Mouse (Mus musculus): ENCODE measurements around the gene Iqcf1. TPM values are rescaled to one million over a fixed set of nuclear protein-coding genes. Genes with fewer than 3 reads are reported as not detected.

The Iqcf1 gene
- polyA plus RNA-seq, 1 experiment from 2014 or later: not detected

DNA sequence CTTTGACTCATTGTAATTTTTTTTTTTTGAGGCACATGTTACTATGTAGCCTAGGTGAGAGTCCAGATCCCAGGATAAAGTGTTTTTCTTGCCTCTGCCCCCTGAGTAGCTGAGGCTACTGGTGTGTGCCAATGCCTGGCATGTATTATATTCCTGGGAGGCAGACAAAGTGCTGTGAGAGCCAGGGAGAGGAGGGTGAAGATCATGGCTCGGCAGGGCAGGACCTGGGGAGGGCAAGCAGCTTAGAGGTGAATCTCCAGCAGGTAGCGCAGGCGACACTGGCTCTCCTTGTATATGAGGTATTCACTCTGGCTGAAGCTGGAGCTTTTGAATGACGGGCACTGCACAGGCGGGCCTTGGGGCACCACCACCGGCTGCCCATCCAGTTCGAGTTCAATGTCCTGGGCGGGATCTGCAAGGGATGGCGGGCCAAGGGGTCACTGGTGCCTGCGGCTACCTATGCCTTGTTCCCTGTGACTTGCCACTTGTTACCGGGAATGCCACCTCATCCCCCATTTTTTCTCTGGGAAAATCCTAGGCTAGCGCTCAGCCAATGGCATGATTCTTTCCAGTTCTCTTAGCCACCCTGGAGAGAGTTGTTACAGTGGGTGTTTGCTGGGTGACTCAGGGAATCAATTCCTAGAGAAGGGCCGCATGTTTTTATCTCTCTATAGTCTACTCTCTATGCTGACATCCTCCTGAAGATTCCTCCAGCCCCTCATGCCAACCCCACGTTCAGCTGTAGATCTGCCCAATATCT is 28.6 kb upstream of the Iqcf1 start:
- H3K27ac ChIP-seq (replicated peaks; ENCODE audit: low read depth, low read length): no peak overlapping the region
- no peaks in the 10 kb centered on the region for H3K36me3 ChIP-seq (ENCODE audit: control insufficient read depth, insufficient read depth, low read length)
- no peak overlapping the region for H3K9ac ChIP-seq (replicated peaks; ENCODE audit: low read length)
- no peak overlapping the region for H3K4me3 ChIP-seq (replicated peaks; ENCODE audit: low read depth, low read length)
- no peak overlapping the region for H3K4me2 ChIP-seq (ENCODE audit: low read length)
- H3K9me3 ChIP-seq (ENCODE audit: control insufficient read depth, low read length): no peaks in the 10 kb centered on the region
- DNase-seq: no peak
- no peaks in the 10 kb centered on the region for H3K27me3 ChIP-seq (ENCODE audit: control insufficient read depth, insufficient read depth, low read length)
- no peak for ATAC-seq (ENCODE audit: low FRiP score, low TSS enrichment)
- 61% methylated on average over 14 of the region's 14 CpGs for WGBS
- peaks cover 4% of the 10 kb centered on the region; the same call in 1 of the 2 replicates for H3K4me1 ChIP-seq (ENCODE audit: control insufficient read depth, insufficient read depth, low read length)

GRCm38 (mm10) chr9:106471892-106472291 is 27.9 kb upstream of the Iqcf1 start:
- 0 out of 2 replicates have a peak, but pooled peaks cover 4% of the 10 kb centered on the region for H3K4me1 ChIP-seq (ENCODE audit: control insufficient read depth, insufficient read depth, low read length)
- H3K4me2 ChIP-seq (ENCODE audit: low read length): no peak overlapping the region
- no peak overlapping the region for H3K4me3 ChIP-seq (replicated peaks; ENCODE audit: low read depth, low read length)
- H3K9me3 ChIP-seq (ENCODE audit: control insufficient read depth, low read length): no peaks in the 10 kb centered on the region
- ATAC-seq (ENCODE audit: low FRiP score, low TSS enrichment): no peak
- 24% methylated on average over 5 of the region's 5 CpGs for WGBS
- DNase-seq: no peak
- H3K27ac ChIP-seq (replicated peaks; ENCODE audit: low read depth, low read length): no peak overlapping the region
- H3K27me3 ChIP-seq (ENCODE audit: control insufficient read depth, insufficient read depth, low read length): no peaks in the 10 kb centered on the region
- no peak overlapping the region for H3K9ac ChIP-seq (replicated peaks; ENCODE audit: low read length)
- H3K36me3 ChIP-seq (ENCODE audit: control insufficient read depth, insufficient read depth, low read length): no peaks in the 10 kb centered on the region

- Histone ChIP-seq H3K9me3 (ENCODE audit: control insufficient read depth, low read length) (no peaks in the 10 kb centered on the region), H3K4me3 (replicated peaks; ENCODE audit: low read depth, low read length) (no peak overlapping the region), H3K27ac (replicated peaks; ENCODE audit: low read depth, low read length) (no peak overlapping the region), H3K36me3 (ENCODE audit: control insufficient read depth, insufficient read depth, low read length) (no peaks in the 10 kb centered on the region), H3K27me3 (ENCODE audit: control insufficient read depth, insufficient read depth, low read length) (no peaks in the 10 kb centered on the region), H3K4me1 (ENCODE audit: control insufficient read depth, insufficient read depth, low read length) (0 out of 2 replicates have a peak, but pooled peaks cover 4% of the 10 kb centered on the region), H3K4me2 (ENCODE audit: low read length) (no peak overlapping the region), H3K9ac (replicated peaks; ENCODE audit: low read length) (no peak overlapping the region)
- DNase-seq (no peak), ATAC-seq (ENCODE audit: low FRiP score, low TSS enrichment) (no peak)
- 74% methylated on average over 4 of the region's 4 CpGs for WGBS
Observed at GRCm38 (mm10) chr9:106472321-106472720, 27.4 kb upstream of the Iqcf1 start.

- H3K4me2 ChIP-seq (ENCODE audit: low read length): no peak overlapping the region
- WGBS: 92% methylated on average over 16 of the region's 16 CpGs
- H3K4me3 ChIP-seq (replicated peaks; ENCODE audit: low read depth, low read length): no peak overlapping the region
- H3K9ac ChIP-seq (replicated peaks; ENCODE audit: low read length): no peak overlapping the region
- DNase-seq: no peak
- no peak overlapping the region for H3K27ac ChIP-seq (replicated peaks; ENCODE audit: low read depth, low read length)
- ATAC-seq (ENCODE audit: low FRiP score, low TSS enrichment): no peak
- no peaks in the 10 kb centered on the region for H3K27me3 ChIP-seq (ENCODE audit: control insufficient read depth, insufficient read depth, low read length)
- H3K36me3 ChIP-seq (ENCODE audit: control insufficient read depth, insufficient read depth, low read length): no peaks in the 10 kb centered on the region
- H3K9me3 ChIP-seq (ENCODE audit: control insufficient read depth, low read length): no peaks in the 10 kb centered on the region
- H3K4me1 ChIP-seq (ENCODE audit: control insufficient read depth, insufficient read depth, low read length): peaks cover 12% of the 10 kb centered on the region
Observed at GRCm38 (mm10) chr9:106473081-106473752, 26.6 kb upstream of the Iqcf1 start.

DNA sequence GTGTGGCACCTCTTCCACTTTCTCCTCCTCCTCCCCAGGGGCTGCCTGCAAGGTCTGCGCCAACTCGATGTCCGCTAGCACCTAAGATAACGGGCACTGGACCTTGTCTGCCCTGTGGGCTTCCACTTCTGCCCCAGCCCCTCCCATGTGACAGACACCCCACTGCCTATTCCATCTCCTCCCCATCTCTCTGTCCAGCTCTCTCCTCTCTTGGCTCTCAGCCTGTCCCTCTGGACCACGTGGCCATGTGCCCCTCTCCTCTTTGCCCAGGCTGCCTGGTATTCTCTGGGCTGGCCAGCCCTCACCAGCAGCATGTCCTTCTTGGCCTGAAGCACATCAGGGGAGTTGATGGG is 26.0 kb upstream of the Iqcf1 start:
- no peaks in the 10 kb centered on the region for H3K9me3 ChIP-seq (ENCODE audit: control insufficient read depth, low read length)
- no peaks in the 10 kb centered on the region for H3K27me3 ChIP-seq (ENCODE audit: control insufficient read depth, insufficient read depth, low read length)
- H3K36me3 ChIP-seq (ENCODE audit: control insufficient read depth, insufficient read depth, low read length): no peaks in the 10 kb centered on the region
- no peak overlapping the region for H3K27ac ChIP-seq (replicated peaks; ENCODE audit: low read depth, low read length)
- H3K9ac ChIP-seq (replicated peaks; ENCODE audit: low read length): 0 out of 2 replicates have a peak overlapping the region, but pooled peaks have one; percentile 20
- WGBS: 72% methylated on average over 5 of the region's 5 CpGs
- no peak for DNase-seq
- H3K4me3 ChIP-seq (replicated peaks; ENCODE audit: low read depth, low read length): no peak overlapping the region
- no peak for ATAC-seq (ENCODE audit: low FRiP score, low TSS enrichment)
- peaks cover 12% of the 10 kb centered on the region for H3K4me1 ChIP-seq (ENCODE audit: control insufficient read depth, insufficient read depth, low read length)
- H3K4me2 ChIP-seq (ENCODE audit: low read length): no peak overlapping the region

GRCm38 (mm10) chr9:106474456-106474855 is 25.3 kb upstream of the Iqcf1 start:
- Histone ChIP-seq H3K27ac (replicated peaks; ENCODE audit: low read depth, low read length) (no peak overlapping the region), H3K9me3 (ENCODE audit: control insufficient read depth, low read length) (no peaks in the 10 kb centered on the region), H3K4me1 (ENCODE audit: control insufficient read depth, insufficient read depth, low read length) (peaks cover 12% of the 10 kb centered on the region)

GRCm38 (mm10) chr9:106475046-106475445 is 24.7 kb upstream of the Iqcf1 start:
- ATAC-seq (ENCODE audit: low FRiP score, low TSS enrichment) (no peak), DNase-seq (no peak)
- WGBS: 63% methylated on average over 7 of the region's 7 CpGs

More at GRCm38 (mm10) chr9:106474456-106474855, 25.3 kb upstream of the Iqcf1 start:
- Histone ChIP-seq H3K27me3 (ENCODE audit: control insufficient read depth, insufficient read depth, low read length) (no peaks in the 10 kb centered on the region), H3K36me3 (ENCODE audit: control insufficient read depth, insufficient read depth, low read length) (no peaks in the 10 kb centered on the region), H3K9ac (replicated peaks; ENCODE audit: low read length) (0 out of 2 replicates have a peak overlapping the region, but pooled peaks have one; percentile 20), H3K4me3 (replicated peaks; ENCODE audit: low read depth, low read length) (no peak overlapping the region), H3K4me2 (ENCODE audit: low read length) (no peak overlapping the region)
- peak; percentile 7; the same call in 1 of the 2 replicates for ATAC-seq (ENCODE audit: low FRiP score, low TSS enrichment)
- peak; percentile 70 for DNase-seq
- 3% methylated on average over 6 of the region's 6 CpGs for WGBS

GRCm38 (mm10) chr9:106475663-106476001 is 24.1 kb upstream of the Iqcf1 start, which contains the start of gene Rrp9:
Gene Rrp9 (plus strand): TSS chr9:106475963.
- H3K9ac ChIP-seq (replicated peaks; ENCODE audit: low read length): no peak within 1 kb of the TSS; the same call in 1 of the 2 replicates
- peaks cover 12% of the 10 kb centered on the region for H3K4me1 ChIP-seq (ENCODE audit: control insufficient read depth, insufficient read depth, low read length)
- H3K9me3 ChIP-seq (ENCODE audit: control insufficient read depth, low read length): no peaks in the 10 kb centered on the region
- WGBS: 87% methylated on average over 10 of the region's 10 CpGs
- H3K4me2 ChIP-seq (ENCODE audit: low read length): peak within 1 kb of the TSS; percentile 33; the same call in 1 of the 2 replicates
- no peak for DNase-seq
- H3K27me3 ChIP-seq (ENCODE audit: control insufficient read depth, insufficient read depth, low read length): no peaks in the 10 kb centered on the region
- H3K36me3 ChIP-seq (ENCODE audit: control insufficient read depth, insufficient read depth, low read length): peaks cover 6% of the 10 kb centered on the region; the same call in 1 of the 2 replicates
- H3K27ac ChIP-seq (replicated peaks; ENCODE audit: low read depth, low read length): 0 out of 2 replicates have a peak within 1 kb of the TSS, but pooled peaks have one; percentile 26
- ATAC-seq (ENCODE audit: low FRiP score, low TSS enrichment): no peak
- H3K4me3 ChIP-seq (replicated peaks; ENCODE audit: low read depth, low read length): peak within 1 kb of the TSS; percentile 66

More at GRCm38 (mm10) chr9:106475046-106475445, 24.7 kb upstream of the Iqcf1 start:
- Histone ChIP-seq H3K4me1 (ENCODE audit: control insufficient read depth, insufficient read depth, low read length) (peaks cover 12% of the 10 kb centered on the region), H3K36me3 (ENCODE audit: control insufficient read depth, insufficient read depth, low read length) (0 out of 2 replicates have a peak, but pooled peaks cover under 1% of the 10 kb centered on the region), H3K9me3 (ENCODE audit: control insufficient read depth, low read length) (no peaks in the 10 kb centered on the region), H3K27me3 (ENCODE audit: control insufficient read depth, insufficient read depth, low read length) (no peaks in the 10 kb centered on the region), H3K9ac (replicated peaks; ENCODE audit: low read length) (no peak overlapping the region), H3K4me2 (ENCODE audit: low read length) (no peak overlapping the region), H3K27ac (replicated peaks; ENCODE audit: low read depth, low read length) (no peak overlapping the region), H3K4me3 (replicated peaks; ENCODE audit: low read depth, low read length) (no peak overlapping the region)
